Mouse (Mus musculus): ENCODE results near the gene 4930516K23Rik. TPM values are rescaled to one million over a fixed set of nuclear protein-coding genes. Genes with fewer than 3 reads are reported as not detected.

Gene 4930516K23Rik
- polyA plus RNA-seq (2015; fragmentation: Nextera tagmentation; extraction: Ambion mirVana): not detected in 2 replicates

DNA sequence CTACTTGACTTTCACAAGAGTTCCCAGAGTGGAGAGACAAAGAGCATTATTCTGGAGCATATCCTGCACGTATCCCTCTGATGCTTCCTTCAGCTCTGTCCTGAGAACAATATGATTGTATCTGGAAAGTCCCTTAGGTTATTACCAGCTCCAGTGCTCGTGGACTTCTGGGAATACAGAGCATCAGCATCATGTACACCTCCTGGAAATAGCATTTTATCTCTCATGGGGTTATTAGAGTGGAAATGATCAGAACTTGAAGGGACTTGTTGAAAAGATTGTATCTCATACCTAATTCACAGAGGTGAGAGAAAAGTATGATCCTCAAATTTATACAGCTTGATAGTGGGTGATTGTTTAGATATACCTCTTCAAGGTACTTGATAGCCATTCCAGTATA is at the start of gene 4930516K23Rik:
Gene 4930516K23Rik, minus strand, starts transcription at position 101 of the 400 bp plus-strand sequence.
- H3K36me3 ChIP-seq (ENCODE audit: control insufficient read depth, insufficient read depth, low read length): no peaks in the 10 kb centered on the region
- ATAC-seq: no peak
- WGBS: 43% methylated on average over 2 of the region's 2 CpGs
- H3K27me3 ChIP-seq (ENCODE audit: control insufficient read depth, insufficient read depth, low read depth, low read length): no peaks in the 10 kb centered on the region
- H3K9me3 ChIP-seq (replicated peaks; ENCODE audit: control insufficient read depth, low read length, poor library complexity, severe bottlenecking): no peaks in the 10 kb centered on the region
- no peak within 1 kb of the TSS for H3K9ac ChIP-seq (ENCODE audit: low read depth, low read length)
- H3K27ac ChIP-seq (ENCODE audit: low read length): no peak within 1 kb of the TSS
- no peak within 1 kb of the TSS for H3K4me2 ChIP-seq (ENCODE audit: low read length)
- no peak within 1 kb of the TSS for H3K4me3 ChIP-seq (ENCODE audit: low read depth, low read length)
- H3K4me1 ChIP-seq (ENCODE audit: control insufficient read depth, insufficient read depth, low read length): no peaks in the 10 kb centered on the region

DNA sequence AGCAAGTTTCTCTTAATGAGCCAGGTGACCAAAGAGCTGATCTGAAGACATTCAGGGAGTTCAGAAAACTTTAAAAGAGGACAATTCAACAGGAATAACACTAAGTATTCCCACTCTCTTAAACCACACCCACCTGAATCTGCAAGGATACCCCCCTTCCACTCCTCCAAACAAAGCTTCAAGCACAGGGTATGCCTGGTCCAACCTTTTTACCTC is 43.4 kb upstream of the 4930516K23Rik start, which contains the start of gene Olfr646:
Gene Olfr646, plus strand, starts transcription at position 117 of the 216 bp plus-strand sequence.
- no peak within 1 kb of the TSS for H3K27ac ChIP-seq (ENCODE audit: low read length)
- no peaks in the 10 kb centered on the region for H3K36me3 ChIP-seq (ENCODE audit: control insufficient read depth, insufficient read depth, low read length)
- no peak within 1 kb of the TSS for H3K9ac ChIP-seq (ENCODE audit: low read depth, low read length)
- no peak within 1 kb of the TSS for H3K4me2 ChIP-seq (ENCODE audit: low read length)
- no peaks in the 10 kb centered on the region for H3K9me3 ChIP-seq (replicated peaks; ENCODE audit: control insufficient read depth, low read length, poor library complexity, severe bottlenecking)
- H3K4me3 ChIP-seq (ENCODE audit: low read depth, low read length): no peak within 1 kb of the TSS
- no peaks in the 10 kb centered on the region for H3K4me1 ChIP-seq (ENCODE audit: control insufficient read depth, insufficient read depth, low read length)
- ATAC-seq: no peak
- no peaks in the 10 kb centered on the region for H3K27me3 ChIP-seq (ENCODE audit: control insufficient read depth, insufficient read depth, low read depth, low read length)

DNA sequence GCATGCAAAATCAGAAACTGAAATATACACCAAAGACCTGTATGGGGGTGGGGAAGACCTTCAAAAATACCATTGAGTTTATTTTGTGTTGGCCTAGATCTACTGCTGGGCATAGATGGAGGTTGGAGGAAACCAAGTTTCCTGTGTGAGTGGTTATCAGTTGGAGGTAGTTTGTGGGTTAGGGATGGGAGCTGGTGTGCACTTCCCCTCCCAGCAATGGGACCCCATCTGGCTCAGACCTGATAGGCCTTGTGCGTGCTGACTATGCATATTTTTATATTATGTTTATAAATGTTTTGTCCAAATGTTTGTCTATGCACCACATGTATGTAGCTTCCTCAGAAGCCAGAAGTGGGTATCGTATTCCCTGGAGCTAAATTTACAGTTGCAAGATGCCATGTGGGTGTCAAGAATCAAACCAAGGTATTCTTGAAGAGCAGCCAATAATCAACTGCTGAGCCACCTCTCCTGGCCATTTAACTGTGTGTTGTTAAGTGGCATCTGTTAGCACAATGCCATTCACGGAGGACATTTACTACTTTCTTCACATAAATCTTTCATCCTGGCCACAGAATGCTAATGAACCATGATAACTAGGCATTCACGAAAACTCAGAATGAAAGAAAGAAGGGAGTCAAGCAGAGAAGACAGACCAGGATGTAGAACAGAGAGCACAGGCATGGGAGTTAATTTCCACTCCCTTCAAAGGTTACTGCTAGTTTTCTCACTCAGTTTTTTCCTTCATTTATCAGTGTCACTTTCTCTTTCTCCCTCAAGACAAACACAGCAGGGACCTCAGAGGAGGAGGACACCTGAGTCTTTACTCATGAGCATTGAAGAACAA is 42.9 kb upstream of the 4930516K23Rik start:
- 70% methylated on average over 4 of the region's 4 CpGs for WGBS
- ATAC-seq: no peak
- H3K4me3 ChIP-seq (ENCODE audit: low read depth, low read length): no peak overlapping the region
- H3K27ac ChIP-seq (ENCODE audit: low read length): no peak overlapping the region
- H3K9me3 ChIP-seq (replicated peaks; ENCODE audit: control insufficient read depth, low read length, poor library complexity, severe bottlenecking): no peaks in the 10 kb centered on the region
- no peak overlapping the region for H3K9ac ChIP-seq (ENCODE audit: low read depth, low read length)
- H3K4me1 ChIP-seq (ENCODE audit: control insufficient read depth, insufficient read depth, low read length): no peaks in the 10 kb centered on the region
- no peak overlapping the region for H3K4me2 ChIP-seq (ENCODE audit: low read length)
- no peaks in the 10 kb centered on the region for H3K36me3 ChIP-seq (ENCODE audit: control insufficient read depth, insufficient read depth, low read length)
- H3K27me3 ChIP-seq (ENCODE audit: control insufficient read depth, insufficient read depth, low read depth, low read length): no peaks in the 10 kb centered on the region

DNA sequence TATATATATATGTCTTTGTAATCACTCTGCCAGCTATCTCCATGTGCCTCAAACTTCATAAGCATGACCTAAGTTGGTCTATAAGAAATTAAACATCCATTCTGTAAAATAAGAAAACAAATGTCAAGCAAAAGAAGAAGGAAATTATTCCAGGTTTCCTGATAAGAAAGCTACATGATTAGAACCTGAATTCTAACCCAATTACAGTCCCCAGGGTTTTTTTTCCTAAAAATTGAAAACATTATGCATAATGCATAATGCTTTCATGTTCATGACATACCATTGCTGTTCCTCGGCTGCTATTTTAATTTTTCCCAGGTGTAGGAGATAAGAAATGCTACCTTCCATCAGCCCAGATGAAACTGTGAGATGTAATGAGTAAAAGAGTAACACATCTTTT is 24.1 kb upstream of the 4930516K23Rik start, which contains the start of gene Olfr645:
Gene Olfr645, minus strand, starts transcription at position 101 of the 400 bp plus-strand sequence.
- Histone ChIP-seq H3K9me3 (replicated peaks; ENCODE audit: control insufficient read depth, low read length, poor library complexity, severe bottlenecking) (no peaks in the 10 kb centered on the region), H3K4me2 (ENCODE audit: low read length) (no peak within 1 kb of the TSS), H3K36me3 (ENCODE audit: control insufficient read depth, insufficient read depth, low read length) (no peaks in the 10 kb centered on the region), H3K27me3 (ENCODE audit: control insufficient read depth, insufficient read depth, low read depth, low read length) (no peaks in the 10 kb centered on the region), H3K4me1 (ENCODE audit: control insufficient read depth, insufficient read depth, low read length) (no peaks in the 10 kb centered on the region), H3K4me3 (ENCODE audit: low read depth, low read length) (no peak within 1 kb of the TSS), H3K27ac (ENCODE audit: low read length) (no peak within 1 kb of the TSS), H3K9ac (ENCODE audit: low read depth, low read length) (no peak within 1 kb of the TSS)
- ATAC-seq: no peak
- 70% methylated on average over 1 of the region's 1 CpGs for WGBS

DNA sequence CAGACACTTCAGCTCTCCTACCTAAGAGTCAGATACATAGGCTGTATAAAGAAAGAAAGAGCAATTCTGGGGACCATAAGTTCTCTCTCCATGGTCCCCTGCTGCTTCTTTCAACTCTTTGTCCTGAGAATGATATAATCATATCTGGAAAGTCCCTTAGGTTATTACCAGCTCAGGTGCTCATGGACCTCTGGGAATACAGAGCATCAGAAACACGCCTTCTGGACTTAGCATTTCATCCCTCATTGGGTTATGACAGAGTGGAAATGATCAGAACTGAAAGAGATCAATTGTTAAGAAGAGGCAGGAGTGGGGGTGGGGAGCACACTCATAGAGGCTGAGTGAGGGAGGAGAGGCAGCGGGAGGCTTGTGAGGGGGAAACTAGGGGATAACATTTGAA is 10.5 kb upstream of the 4930516K23Rik start, which contains the start of gene Olfr644:
Gene Olfr644, minus strand, starts transcription at position 101 of the 400 bp plus-strand sequence.
- no peaks in the 10 kb centered on the region for H3K27me3 ChIP-seq (ENCODE audit: control insufficient read depth, insufficient read depth, low read depth, low read length)
- H3K4me1 ChIP-seq (ENCODE audit: control insufficient read depth, insufficient read depth, low read length): no peaks in the 10 kb centered on the region
- WGBS: 75% methylated on average over 2 of the region's 2 CpGs
- H3K4me2 ChIP-seq (ENCODE audit: low read length): no peak within 1 kb of the TSS
- H3K9ac ChIP-seq (ENCODE audit: low read depth, low read length): no peak within 1 kb of the TSS
- H3K27ac ChIP-seq (ENCODE audit: low read length): no peak within 1 kb of the TSS
- no peaks in the 10 kb centered on the region for H3K9me3 ChIP-seq (replicated peaks; ENCODE audit: control insufficient read depth, low read length, poor library complexity, severe bottlenecking)
- H3K36me3 ChIP-seq (ENCODE audit: control insufficient read depth, insufficient read depth, low read length): no peaks in the 10 kb centered on the region
- no peak within 1 kb of the TSS for H3K4me3 ChIP-seq (ENCODE audit: low read depth, low read length)
- no peak for ATAC-seq

DNA sequence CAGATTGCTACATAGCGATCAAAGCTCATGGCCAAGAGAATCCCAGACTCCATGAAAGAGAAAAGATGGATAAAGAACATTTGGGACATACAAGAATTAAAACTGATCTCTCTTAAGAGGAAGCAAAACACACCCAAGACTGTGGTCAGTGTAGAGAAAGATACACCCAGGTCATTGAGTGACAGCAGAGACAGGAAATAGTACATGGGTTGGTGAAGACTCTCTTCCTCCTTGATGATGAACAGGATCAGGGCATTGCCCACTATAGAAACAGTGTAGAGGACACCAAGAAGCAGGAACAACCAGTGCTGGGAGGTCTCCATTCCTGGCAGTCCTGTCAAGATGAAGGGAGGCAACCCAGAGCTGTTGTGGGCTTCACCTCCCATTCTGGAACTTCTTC is 2.0 kb downstream of the 4930516K23Rik start:
- H3K4me1 ChIP-seq (ENCODE audit: control insufficient read depth, insufficient read depth, low read length): no peaks in the 10 kb centered on the region
- H3K27ac ChIP-seq (ENCODE audit: low read length): no peak overlapping the region
- H3K9me3 ChIP-seq (replicated peaks; ENCODE audit: control insufficient read depth, low read length, poor library complexity, severe bottlenecking): no peaks in the 10 kb centered on the region
- WGBS: 88% methylated on average over 1 of the region's 1 CpGs
- H3K9ac ChIP-seq (ENCODE audit: low read depth, low read length): no peak overlapping the region
- no peaks in the 10 kb centered on the region for H3K27me3 ChIP-seq (ENCODE audit: control insufficient read depth, insufficient read depth, low read depth, low read length)
- no peak overlapping the region for H3K4me2 ChIP-seq (ENCODE audit: low read length)
- no peak for ATAC-seq
- H3K4me3 ChIP-seq (ENCODE audit: low read depth, low read length): no peak overlapping the region
- no peaks in the 10 kb centered on the region for H3K36me3 ChIP-seq (ENCODE audit: control insufficient read depth, insufficient read depth, low read length)

DNA sequence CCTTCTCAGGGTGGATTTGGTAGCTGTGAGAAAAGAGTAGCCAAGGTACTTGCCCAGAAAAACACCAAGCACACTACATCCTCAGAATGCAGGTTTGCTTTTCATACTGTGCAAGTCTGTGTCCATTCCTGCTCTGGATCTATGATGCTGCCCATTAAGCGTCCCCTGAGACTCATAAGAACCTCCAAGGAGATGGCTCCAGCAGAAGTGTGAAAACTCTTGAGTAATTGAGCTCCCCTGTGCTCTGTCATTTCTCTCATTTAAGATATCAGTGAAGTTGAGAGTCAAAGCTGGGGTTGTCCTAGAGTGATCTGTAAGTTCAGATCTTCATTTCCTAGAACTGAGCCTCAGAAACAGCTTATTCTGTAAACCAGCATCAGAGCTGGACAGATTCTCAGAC is 8.7 kb downstream of the 4930516K23Rik start, which contains the start of gene Olfr642:
Gene Olfr642, minus strand, starts transcription at position 101 of the 400 bp plus-strand sequence.
- Histone ChIP-seq H3K9ac (ENCODE audit: low read depth, low read length) (no peak within 1 kb of the TSS), H3K4me2 (ENCODE audit: low read length) (no peak within 1 kb of the TSS), H3K27ac (ENCODE audit: low read length) (no peak within 1 kb of the TSS), H3K27me3 (ENCODE audit: control insufficient read depth, insufficient read depth, low read depth, low read length) (no peaks in the 10 kb centered on the region), H3K36me3 (ENCODE audit: control insufficient read depth, insufficient read depth, low read length) (no peaks in the 10 kb centered on the region), H3K4me3 (ENCODE audit: low read depth, low read length) (no peak within 1 kb of the TSS), H3K9me3 (replicated peaks; ENCODE audit: control insufficient read depth, low read length, poor library complexity, severe bottlenecking) (no peaks in the 10 kb centered on the region), H3K4me1 (ENCODE audit: control insufficient read depth, insufficient read depth, low read length) (no peaks in the 10 kb centered on the region)
- no peak for ATAC-seq
- 88% methylated on average over 1 of the region's 1 CpGs for WGBS

DNA sequence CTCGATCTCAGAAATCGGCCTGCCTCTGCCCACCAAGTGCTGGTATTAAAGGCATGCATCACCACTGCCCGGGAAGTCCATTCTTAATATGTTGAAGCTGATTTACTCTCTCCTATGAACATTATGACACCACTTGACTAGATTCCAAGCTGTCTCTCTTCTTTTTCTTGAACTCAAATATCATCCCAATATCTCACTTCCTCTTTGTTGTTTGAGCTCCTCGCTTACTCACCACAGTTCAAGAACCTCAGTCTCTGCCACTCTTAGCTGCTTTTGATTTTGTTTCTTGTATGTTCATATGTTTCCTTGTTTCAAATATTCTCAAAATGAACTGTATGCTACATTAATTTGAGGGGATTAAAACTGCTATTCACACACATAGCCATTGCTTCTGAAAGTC is 10.5 kb downstream of the 4930516K23Rik start:
- Histone ChIP-seq H3K36me3 (ENCODE audit: control insufficient read depth, insufficient read depth, low read length) (no peaks in the 10 kb centered on the region), H3K9me3 (replicated peaks; ENCODE audit: control insufficient read depth, low read length, poor library complexity, severe bottlenecking) (no peaks in the 10 kb centered on the region), H3K4me1 (ENCODE audit: control insufficient read depth, insufficient read depth, low read length) (no peaks in the 10 kb centered on the region), H3K27me3 (ENCODE audit: control insufficient read depth, insufficient read depth, low read depth, low read length) (no peaks in the 10 kb centered on the region), H3K4me2 (ENCODE audit: low read length) (no peak overlapping the region), H3K4me3 (ENCODE audit: low read depth, low read length) (no peak overlapping the region), H3K27ac (ENCODE audit: low read length) (no peak overlapping the region), H3K9ac (ENCODE audit: low read depth, low read length) (no peak overlapping the region)
- no peak for ATAC-seq
- WGBS: 95% methylated on average over 4 of the region's 4 CpGs

DNA sequence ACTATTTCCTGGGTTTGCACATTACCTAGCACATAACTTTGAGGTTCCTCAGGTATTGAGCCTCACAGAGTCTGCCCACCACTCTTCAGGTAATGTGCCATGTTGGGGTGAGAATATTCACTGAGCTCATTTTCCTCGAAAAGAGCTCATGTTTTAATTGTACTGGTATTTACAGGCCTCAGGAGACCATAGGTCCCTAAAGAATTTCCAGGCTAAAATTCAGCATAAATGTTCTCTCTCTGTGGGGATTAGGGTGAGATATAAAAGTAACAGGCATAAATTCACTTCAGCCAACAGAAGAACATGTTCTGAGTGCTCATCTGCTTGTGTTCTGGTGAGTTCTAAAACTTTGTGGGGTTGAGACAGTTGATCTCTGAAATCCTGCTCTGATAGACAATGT is 26.1 kb downstream of the 4930516K23Rik start, which contains the start of gene Olfr641:
Gene Olfr641, plus strand, starts transcription at position 301 of the 400 bp plus-strand sequence.
- Histone ChIP-seq H3K27ac (ENCODE audit: low read length) (no peak within 1 kb of the TSS), H3K27me3 (ENCODE audit: control insufficient read depth, insufficient read depth, low read depth, low read length) (no peaks in the 10 kb centered on the region), H3K36me3 (ENCODE audit: control insufficient read depth, insufficient read depth, low read length) (no peaks in the 10 kb centered on the region), H3K9ac (ENCODE audit: low read depth, low read length) (no peak within 1 kb of the TSS), H3K9me3 (replicated peaks; ENCODE audit: control insufficient read depth, low read length, poor library complexity, severe bottlenecking) (no peaks in the 10 kb centered on the region), H3K4me3 (ENCODE audit: low read depth, low read length) (no peak within 1 kb of the TSS), H3K4me1 (ENCODE audit: control insufficient read depth, insufficient read depth, low read length) (no peaks in the 10 kb centered on the region), H3K4me2 (ENCODE audit: low read length) (no peak within 1 kb of the TSS)
- WGBS: 71% methylated on average over 1 of the region's 1 CpGs
- no peak for ATAC-seq

All from midbrain, embryonic 16.5 days (tissue).